Mouse (Mus musculus) thymus, adult 2 months (tissue): ENCODE measurements around the gene Asgr1.

Experiments used
- CTCF ChIP-seq: fragments of 200-500 bp; IDR thresholded peaks from 2 replicates; pipeline ENCODE4 v1.5.1; 2012; ENCODE audit warnings: mild to moderate bottlenecking, control low read depth, low read length, moderate library complexity, borderline replicate concordance; ENCODE audit not compliant: control insufficient read depth, poor library complexity, insufficient read depth; ENCODE audit errors: extremely low read depth
- POLR2A ChIP-seq: fragments of 200-500 bp; IDR thresholded peaks from 2 replicates; pipeline ENCODE4 v1.6.1; 2012; ENCODE audit warnings: mild to moderate bottlenecking, low read length, control low read depth, moderate library complexity; ENCODE audit not compliant: control insufficient read depth, poor library complexity, insufficient read depth; ENCODE audit errors: extremely low read depth

DNA sequence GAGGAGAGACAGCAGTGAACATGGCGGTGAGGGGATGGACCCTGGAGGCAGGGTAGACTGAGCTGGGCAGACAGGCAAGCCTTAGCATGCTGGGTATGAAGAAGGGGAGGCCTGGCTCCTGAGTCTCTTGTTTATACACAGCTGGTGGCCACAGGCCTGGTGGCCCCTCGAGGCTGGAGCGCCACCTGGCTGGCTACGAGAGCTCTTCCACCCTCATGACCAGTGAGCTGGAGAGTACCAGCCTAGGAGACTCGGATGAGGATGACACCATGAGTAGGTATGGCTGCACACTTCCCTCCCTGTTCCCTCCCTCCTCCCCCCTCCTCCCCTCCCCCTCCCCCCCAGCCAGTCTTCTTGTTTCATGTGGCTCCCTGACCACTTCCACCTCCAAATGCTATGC is 48.4 kb upstream of the Asgr1 start:
- TF ChIP-seq CTCF (peak; percentile 47; the same call in 1 of the 2 replicates), POLR2A (no peak)
